Mouse (Mus musculus) olfactory bulb, adult 2 months (tissue): Measurements from ENCODE around the gene Slc38a4. TPM values are rescaled to one million over a fixed set of nuclear protein-coding genes. Genes with fewer than 3 reads are reported as not detected.

Experiments
- H3K27ac ChIP-seq: fragments of 200-500 bp; 2 replicates; pipeline ENCODE4 v1.5.1; 2012; ENCODE audit warnings: low read depth, low read length; ENCODE audit not compliant: insufficient read depth
- H3K4me1 ChIP-seq: fragments of 200-500 bp; 2 replicates; pipeline ENCODE4 v1.6.1; 2012; ENCODE audit warnings: low read length; ENCODE audit not compliant: control insufficient read depth, insufficient read depth
- H3K4me3 ChIP-seq: fragments of 200-500 bp; 2 replicates; pipeline ENCODE4 v1.5.1; 2012; ENCODE audit warnings: mild to moderate bottlenecking, low read depth, low read length, moderate library complexity; ENCODE audit not compliant: insufficient read depth
- CTCF ChIP-seq: fragments of 200-500 bp; IDR thresholded peaks from 2 replicates; pipeline ENCODE4 v1.5.1; 2012; ENCODE audit warnings: low read depth, mild to moderate bottlenecking, low read length, moderate library complexity; ENCODE audit not compliant: insufficient read depth
- POLR2A ChIP-seq: fragments of 200-500 bp; IDR thresholded peaks from 2 replicates; pipeline ENCODE4 v1.6.1; 2012; ENCODE audit warnings: mild to moderate bottlenecking, low read depth, low read length, moderate library complexity; ENCODE audit not compliant: insufficient read depth
- WGBS: fragments of 180-500 bp; shearing (Covaris S2); methylation state at CpG from one replicate; pipeline ENCODE4 v1.1.7; 2018; 5-methylcytosine and 5-hydroxymethylcytosine counted together
- polyA plus RNA-seq: library from polyadenylated mRNA; stranded (reverse); fragments of >200 nt; gene quantifications from 2 replicates; pipeline ENCODE4 v1.2.4, GENCODE M21; 2012; ENCODE audit warnings: low replicate concordance; ENCODE audit not compliant: missing spikeins, insufficient read depth, insufficient read length

Gene Slc38a4
- polyA plus RNA-seq = not detected in 2 replicates

DNA sequence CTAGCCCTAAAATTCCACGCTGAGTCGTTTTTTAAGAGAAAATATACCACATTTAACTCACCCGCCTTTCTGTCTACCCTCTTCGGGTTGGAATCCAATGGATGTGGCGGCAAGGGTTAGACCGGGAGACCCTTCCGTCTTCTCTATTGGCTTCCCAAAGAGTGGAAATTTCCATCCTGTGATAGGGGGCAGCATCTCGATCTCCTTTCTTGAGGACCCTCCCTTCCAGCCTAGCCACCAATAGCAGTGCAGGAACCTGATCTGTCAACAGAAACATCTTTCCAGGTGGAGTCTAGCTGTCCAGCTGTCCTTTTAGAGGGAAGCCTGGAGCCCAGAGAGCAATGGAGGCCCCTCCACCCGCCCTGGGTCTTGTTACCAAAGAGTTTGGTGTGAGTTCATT is at the start of gene Slc38a4:
TSS of gene Slc38a4 (minus strand) at position 163 of the 400 bp plus-strand sequence.
- no peak within 1 kb of the TSS for H3K4me3 ChIP-seq
- peaks cover 16% of the 10 kb centered on the region for H3K4me1 ChIP-seq
- no peak for TF ChIP-seq POLR2A
- TF ChIP-seq CTCF = no peak
- WGBS = 57% methylated on average over 9 of the region's 9 CpGs
- H3K27ac ChIP-seq = no peak within 1 kb of the TSS

DNA sequence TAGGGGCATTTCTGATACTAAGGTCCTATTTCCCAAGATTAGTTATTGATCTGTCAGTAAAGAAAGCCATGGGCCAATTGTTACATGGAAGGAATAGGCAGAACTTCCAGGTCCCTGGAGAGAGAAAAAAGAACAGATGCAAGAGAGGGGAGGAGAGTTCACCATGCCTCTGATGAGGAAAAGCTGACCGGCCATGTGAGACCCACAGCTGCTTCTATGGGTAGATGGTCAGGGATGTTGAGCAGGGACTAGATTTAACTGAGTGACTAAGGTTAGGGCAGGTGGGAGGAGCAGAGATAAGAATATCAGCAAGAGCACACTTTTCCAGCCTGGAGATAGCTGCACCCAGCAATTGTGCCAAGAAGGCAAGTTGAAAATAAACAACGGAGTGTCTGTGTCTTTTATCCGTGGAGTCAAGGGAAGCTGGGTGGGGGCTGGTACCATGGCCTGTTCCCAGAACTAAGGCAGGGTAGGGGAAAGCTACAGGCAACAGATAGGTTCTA is 49.2 kb upstream of the Slc38a4 start:
- Histone ChIP-seq H3K4me3 (no peak overlapping the region), H3K27ac (no peak overlapping the region), H3K4me1 (peaks cover 6% of the 10 kb centered on the region; the same call in 1 of the 2 replicates)
- 38% methylated on average over 3 of the region's 3 CpGs for WGBS
- TF ChIP-seq POLR2A (no peak), CTCF (no peak)

DNA sequence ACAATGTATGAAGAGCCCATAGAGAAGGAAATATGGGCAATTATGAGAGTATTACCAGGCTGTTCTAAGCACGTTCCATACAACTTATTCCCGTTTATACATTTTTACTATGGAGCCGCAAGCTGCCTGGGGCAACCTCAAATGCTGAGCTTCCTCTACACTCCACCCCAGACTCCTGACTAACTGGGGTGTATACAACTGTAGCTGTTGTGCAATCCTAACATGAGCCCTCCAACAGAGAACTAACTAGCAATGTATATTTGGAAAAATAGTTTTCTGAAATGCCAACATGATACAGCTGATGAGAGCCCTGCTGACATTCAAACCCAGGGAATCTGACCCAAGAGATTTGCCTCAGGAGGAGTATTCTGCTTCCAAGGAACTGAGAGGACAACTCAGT is 48.3 kb upstream of the Slc38a4 start:
- no peak overlapping the region for H3K27ac ChIP-seq
- TF ChIP-seq POLR2A (no peak), CTCF (no peak)
- H3K4me3 ChIP-seq = no peak overlapping the region
- H3K4me1 ChIP-seq = peaks cover 6% of the 10 kb centered on the region; the same call in 1 of the 2 replicates
- 90% methylated on average over 3 of the region's 3 CpGs for WGBS

- Histone ChIP-seq H3K27ac (no peak overlapping the region), H3K4me1 (peaks cover 6% of the 10 kb centered on the region; the same call in 1 of the 2 replicates), H3K4me3 (no peak overlapping the region)
- TF ChIP-seq POLR2A = no peak
- TF ChIP-seq CTCF = no peak
- WGBS = 71% methylated on average over 10 of the region's 10 CpGs
Observed at GRCm38 (mm10) chr15:97102811-97103210, 47.1 kb upstream of the Slc38a4 start.

GRCm38 (mm10) chr15:97102181-97102580 is 46.4 kb upstream of the Slc38a4 start:
- WGBS = 88% methylated on average over 5 of the region's 5 CpGs
- H3K27ac ChIP-seq = no peak overlapping the region
- no peak overlapping the region for H3K4me3 ChIP-seq
- H3K4me1 ChIP-seq = peaks cover 9% of the 10 kb centered on the region
- TF ChIP-seq POLR2A (no peak), CTCF (no peak)

GRCm38 (mm10) chr15:97099101-97099500 is 43.3 kb upstream of the Slc38a4 start:
- WGBS = 90% methylated on average over 10 of the region's 10 CpGs
- Histone ChIP-seq H3K4me3 (no peak overlapping the region), H3K27ac (no peak overlapping the region), H3K4me1 (peaks cover 5% of the 10 kb centered on the region; the same call in 1 of the 2 replicates)
- no peak for TF ChIP-seq POLR2A
- TF ChIP-seq CTCF = no peak

DNA sequence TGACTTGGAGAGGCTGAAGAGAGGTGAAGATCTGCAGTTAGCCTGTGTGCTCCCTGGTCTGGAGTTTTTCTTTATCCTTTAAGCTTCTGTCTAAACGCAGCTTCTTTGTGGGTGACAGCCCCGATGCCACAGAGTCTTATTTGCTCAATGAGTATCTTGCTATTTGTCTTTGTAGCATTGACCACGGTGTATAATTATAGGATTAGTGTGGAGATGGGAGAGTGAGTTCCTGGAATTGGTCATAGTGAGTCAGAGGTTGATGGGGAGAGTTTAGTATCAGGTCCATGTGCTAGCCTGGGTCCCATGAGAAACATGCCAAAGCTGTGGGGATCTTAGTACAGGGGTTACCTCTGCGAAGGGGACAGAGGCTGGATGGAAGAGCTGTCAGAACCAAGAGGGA is 41.8 kb upstream of the Slc38a4 start:
- H3K4me1 ChIP-seq = peaks cover 5% of the 10 kb centered on the region; the same call in 1 of the 2 replicates
- H3K4me3 ChIP-seq = no peak overlapping the region
- H3K27ac ChIP-seq = no peak overlapping the region
- TF ChIP-seq POLR2A = no peak
- TF ChIP-seq CTCF = no peak
- WGBS = 55% methylated on average over 4 of the region's 4 CpGs

DNA sequence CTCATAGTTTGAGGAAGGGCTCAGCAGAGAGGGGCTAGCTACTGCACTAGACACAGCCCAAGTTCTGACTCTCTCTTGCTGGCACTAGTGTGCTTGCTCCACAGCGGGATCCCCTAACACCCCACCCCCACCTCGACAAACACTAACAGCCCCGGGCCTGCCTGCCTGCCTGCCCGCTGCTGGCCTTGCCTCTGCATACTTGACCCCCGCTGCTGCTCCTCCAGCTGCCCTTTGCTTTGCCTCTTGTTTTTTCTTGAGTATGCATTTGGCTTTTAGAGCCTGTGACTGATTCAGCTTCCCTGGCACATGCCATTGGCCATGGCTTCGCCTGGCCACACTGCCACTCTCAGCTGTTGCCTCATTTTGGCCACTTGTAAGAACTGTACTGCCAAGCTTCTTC is 33.8 kb upstream of the Slc38a4 start:
- 31% methylated on average over 6 of the region's 6 CpGs for WGBS
- no peak overlapping the region for H3K27ac ChIP-seq
- peaks cover 5% of the 10 kb centered on the region; the same call in 1 of the 2 replicates for H3K4me1 ChIP-seq
- TF ChIP-seq POLR2A (no peak), CTCF (no peak)
- no peak overlapping the region for H3K4me3 ChIP-seq

- TF ChIP-seq CTCF = no peak
- TF ChIP-seq POLR2A = no peak
- Histone ChIP-seq H3K4me3 (no peak overlapping the region), H3K4me1 (peaks cover 5% of the 10 kb centered on the region; the same call in 1 of the 2 replicates), H3K27ac (no peak overlapping the region)
- WGBS = 49% methylated on average over 5 of the region's 5 CpGs
Observed at GRCm38 (mm10) chr15:97085833-97086232, 30.1 kb upstream of the Slc38a4 start.
